Mouse (Mus musculus) cerebellum, adult 9-10 months (tissue): Measurements from ENCODE around the gene Snai3.

Experiments
- DNase-seq: peaks from one replicate; pipeline ENCODE4 v3.0.0; 2022

The Snai3 gene

GRCm38 (mm10) chr8:122459218-122459900 is 1.2 kb downstream of the Snai3 start:
- no peak for DNase-seq

- no peak for DNase-seq
These were observed 3.4 kb downstream of the Snai3 start for GRCm38 (mm10) chr8:122457171-122457570.

DNA sequence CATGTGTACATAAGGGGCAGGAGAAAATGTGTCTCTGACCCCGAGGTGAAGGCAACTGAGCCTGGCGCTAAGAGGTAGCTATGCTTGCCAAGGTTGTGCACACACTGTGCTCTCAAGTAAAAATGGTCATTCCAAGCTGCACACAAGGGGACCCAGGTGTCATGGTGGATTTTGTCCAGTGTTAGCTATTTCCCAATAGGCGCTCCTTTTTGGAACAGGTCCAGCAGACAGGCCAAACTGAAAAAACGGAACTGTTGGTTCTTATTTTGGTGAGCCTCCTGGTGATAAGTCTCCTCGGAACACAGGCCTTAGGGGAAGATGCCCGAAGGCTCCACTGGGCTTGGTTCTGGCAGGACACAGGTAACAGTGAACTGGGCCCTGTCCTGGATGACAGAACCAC is 6.1 kb downstream of the Snai3 start:
- DNase-seq, result no peak

- no peak for DNase-seq
These were observed 8.4 kb downstream of the Snai3 start for GRCm38 (mm10) chr8:122452154-122452553.

- no peak for DNase-seq
These were observed 9.3 kb downstream of the Snai3 start for GRCm38 (mm10) chr8:122451161-122451703.

- no peak for DNase-seq
These were observed 15.3 kb downstream of the Snai3 start for GRCm38 (mm10) chr8:122445203-122445602.

DNA sequence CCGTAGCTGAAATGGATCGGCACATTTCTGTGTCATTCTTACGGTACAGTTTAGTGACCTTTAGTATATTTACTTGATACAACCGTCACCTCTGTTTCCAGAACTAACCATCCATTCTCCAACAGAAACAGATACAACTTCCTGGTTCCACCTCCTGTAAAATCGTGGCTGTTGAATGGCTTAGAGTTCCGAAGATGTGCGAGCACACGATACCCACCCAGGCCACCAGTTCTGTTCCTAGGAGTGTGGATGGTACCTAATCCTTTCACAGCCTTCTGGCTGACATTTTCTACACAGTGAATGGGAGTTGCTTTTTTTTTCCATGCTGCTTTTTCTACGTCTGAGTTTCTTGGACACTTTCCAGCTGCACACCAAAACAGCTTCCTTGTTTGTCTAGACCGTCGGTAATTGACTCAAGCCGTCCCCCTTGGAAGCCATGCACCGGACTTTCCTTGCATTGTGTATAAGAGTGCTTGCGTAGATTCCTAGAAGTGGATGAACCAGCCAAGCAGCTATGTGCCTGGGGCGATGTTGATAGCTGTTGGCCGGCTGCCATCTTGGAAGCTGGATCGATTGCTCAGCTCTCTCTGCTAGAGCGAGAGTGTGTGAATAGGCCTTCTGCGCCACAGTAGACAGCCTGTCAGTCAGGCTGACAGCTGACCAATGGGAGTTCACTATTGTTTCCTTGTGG is 16.3 kb downstream of the Snai3 start:
- DNase-seq, result peak; percentile 84

GRCm38 (mm10) chr8:122443262-122444006 is 17.1 kb downstream of the Snai3 start, which contains the start of gene Mvd:
TSS of gene Mvd (minus strand) at chr8:122443422.
- DNase-seq, result peak; percentile 100

GRCm38 (mm10) chr8:122442781-122443180 is 17.8 kb downstream of the Snai3 start:
- DNase-seq, result no peak

GRCm38 (mm10) chr8:122442356-122442755 is 18.2 kb downstream of the Snai3 start:
- DNase-seq, result no peak

DNA sequence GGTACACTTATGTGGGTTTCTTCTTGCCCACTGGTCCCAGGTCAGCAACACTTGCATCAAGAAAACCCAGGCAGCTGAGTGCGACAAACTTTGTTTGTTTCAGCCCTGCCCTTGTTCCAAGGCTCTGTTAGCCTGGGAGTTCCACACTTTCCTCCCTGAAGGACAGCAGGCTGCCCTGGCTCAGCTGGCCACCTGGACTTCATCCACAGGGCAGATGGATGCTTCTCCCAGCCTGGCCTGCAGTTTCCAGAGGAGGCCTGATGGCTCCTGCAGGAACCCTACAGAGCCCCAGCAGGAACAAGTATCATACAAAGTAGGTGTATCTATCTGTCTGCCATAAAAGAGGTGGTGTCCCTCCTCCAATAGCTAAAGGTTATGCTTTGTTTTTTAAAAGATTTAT is 19.2 kb downstream of the Snai3 start:
- DNase-seq, result peak; percentile 48

GRCm38 (mm10) chr8:122439336-122439735 is 21.2 kb downstream of the Snai3 start:
- peak; percentile 87 for DNase-seq

DNA sequence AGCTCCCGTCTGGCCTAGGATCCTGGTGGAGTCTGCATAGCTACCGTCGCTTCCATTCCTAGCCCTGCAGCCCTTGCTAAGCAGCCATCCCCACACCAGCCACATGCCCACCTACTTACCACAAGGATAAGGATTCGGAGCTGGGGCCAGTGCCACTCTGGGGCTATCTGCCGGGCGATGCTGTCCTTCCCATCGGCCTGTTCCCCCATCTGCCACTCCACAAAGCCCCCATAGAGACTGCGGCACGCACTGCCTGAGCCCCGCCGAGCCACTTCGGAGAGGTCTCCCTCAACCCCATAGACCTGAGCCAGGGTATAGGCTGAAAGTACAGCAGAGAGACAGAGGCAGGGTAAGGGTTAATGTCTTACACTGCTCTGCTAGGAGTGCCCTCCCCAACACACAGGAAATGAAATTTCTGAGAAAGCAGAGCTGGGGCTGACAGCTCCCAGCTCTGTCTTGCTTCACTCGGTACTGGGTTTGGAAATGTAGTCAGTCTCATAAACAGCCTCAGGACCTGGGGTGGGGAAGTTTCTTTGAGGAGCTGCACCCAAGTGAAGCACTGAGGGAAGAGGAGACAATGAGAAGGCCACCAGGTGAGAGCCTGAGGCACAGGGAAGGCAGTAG is 22.7 kb downstream of the Snai3 start:
- no peak for DNase-seq

DNA sequence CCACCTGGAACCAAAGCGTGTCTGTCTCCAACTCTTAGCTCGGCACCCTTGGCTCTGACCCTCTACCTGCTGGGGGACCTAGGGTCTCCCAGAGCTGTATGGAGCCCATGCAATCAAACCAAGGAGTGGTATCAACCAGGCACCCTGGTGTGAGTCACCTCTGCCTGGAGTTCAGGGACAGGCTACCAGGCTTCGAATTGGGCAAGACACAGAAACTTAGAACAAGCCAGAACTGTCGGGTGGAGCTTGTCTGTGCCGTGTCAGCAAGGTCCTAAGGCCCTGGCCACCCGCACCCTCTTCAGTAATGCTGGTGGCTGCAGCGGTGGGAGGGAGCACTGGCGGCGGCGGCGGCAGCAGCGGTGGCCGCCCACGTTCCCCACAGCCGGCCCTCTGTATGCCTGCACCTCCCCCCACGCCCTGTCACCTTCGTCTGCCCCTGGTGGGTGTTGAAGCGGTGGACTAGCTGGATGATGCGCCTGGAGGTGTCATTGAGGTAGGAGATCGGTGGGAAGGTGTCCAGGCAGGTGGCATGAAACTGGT is 23.9 kb downstream of the Snai3 start:
- DNase-seq, result no peak

- DNase-seq, result no peak
These were observed 24.4 kb downstream of the Snai3 start for GRCm38 (mm10) chr8:122436146-122436545.

DNA sequence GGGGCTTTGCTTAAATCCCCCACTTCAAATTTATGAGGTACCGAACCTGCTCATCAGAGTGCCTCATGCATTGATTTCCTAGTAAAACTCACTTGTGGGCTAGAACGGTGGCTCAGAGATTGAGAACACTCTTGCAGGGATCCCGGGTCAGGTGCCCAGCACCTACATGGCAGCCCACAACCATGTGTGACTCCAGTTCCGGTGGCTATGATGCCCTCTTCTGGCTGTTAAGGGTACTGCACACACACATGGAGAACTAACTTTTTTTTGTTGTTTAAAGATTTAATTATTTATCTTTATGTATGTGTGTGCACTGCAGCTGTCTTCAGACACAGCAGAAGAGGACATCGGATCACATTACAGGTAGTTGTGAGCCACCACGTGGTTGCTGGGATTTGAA is 25.2 kb downstream of the Snai3 start:
- DNase-seq, result no peak

DNA sequence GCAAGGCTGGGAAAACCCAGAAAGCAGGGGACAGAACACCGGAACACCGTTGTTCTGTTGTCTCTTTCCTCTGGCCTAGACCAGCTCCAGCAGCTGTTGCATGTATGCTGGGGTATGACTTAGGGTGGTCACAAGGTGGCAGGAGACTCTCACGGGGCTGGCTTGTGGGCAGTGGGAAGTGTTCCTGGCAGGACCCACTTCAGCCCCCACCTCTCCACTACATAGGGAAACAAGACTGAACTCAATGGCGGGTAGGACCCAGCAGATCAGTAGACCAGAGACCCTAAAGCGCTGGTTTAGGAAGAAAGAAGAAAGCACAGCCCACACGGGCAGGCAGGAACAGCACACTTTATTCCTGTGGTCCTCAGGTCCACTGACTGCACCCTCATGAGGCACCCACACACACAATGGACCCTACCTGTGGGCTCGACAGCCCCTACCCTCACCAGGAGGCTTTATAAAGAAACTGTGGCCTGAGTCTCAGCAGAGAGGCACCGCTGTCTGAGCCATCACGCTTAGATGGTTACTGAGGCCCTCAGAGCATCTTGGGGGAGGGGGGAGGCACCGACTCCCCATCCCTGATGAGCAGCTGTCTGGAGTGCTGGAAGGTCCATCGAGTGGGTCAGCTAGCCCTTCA is 27.1 kb downstream of the Snai3 start:
- no peak for DNase-seq

DNA sequence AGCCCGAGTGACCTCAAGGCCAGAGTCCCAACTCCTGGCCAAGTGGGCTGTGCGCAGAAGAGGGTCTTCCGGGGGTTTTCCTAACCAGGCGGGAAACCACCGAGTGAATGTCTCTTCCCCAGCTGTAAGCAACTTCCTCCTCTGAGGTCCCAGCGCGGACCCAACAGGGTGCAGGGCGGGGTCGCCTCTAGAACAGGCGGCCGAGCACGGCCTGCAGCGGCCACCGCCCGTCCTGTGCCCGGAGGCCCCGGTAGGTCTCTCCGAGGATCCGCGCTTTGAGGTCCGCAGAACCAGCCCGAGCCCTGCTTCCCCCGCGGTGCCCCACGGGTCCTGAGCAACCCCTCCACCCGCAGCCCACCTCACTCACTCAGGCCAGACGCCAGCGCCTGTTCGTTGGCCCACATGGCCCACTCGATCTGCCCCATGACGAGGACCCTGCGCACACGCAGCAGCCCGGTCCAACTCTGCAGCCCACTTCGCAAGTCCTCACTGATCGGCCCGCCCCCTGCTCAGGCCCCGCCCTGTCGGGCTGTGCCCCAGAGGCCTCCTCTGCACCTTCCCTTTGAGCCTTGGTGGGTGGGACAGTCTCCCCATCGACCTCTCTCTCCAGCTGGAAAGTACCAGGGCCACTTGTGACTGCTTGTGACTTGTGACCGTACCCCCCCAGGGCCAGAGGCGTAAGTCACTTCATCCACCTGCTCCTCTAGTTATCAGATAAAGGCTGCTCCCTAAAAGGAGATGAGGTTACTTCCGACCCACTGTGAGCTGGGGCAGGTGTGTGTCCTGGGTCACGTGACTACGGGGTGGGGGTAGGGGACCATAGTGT is 27.9 kb downstream of the Snai3 start, which contains the start of gene Cyba:
Gene Cyba (minus strand): TSS at position 488 of the 826 bp plus-strand sequence.
- DNase-seq, result no peak

DNA sequence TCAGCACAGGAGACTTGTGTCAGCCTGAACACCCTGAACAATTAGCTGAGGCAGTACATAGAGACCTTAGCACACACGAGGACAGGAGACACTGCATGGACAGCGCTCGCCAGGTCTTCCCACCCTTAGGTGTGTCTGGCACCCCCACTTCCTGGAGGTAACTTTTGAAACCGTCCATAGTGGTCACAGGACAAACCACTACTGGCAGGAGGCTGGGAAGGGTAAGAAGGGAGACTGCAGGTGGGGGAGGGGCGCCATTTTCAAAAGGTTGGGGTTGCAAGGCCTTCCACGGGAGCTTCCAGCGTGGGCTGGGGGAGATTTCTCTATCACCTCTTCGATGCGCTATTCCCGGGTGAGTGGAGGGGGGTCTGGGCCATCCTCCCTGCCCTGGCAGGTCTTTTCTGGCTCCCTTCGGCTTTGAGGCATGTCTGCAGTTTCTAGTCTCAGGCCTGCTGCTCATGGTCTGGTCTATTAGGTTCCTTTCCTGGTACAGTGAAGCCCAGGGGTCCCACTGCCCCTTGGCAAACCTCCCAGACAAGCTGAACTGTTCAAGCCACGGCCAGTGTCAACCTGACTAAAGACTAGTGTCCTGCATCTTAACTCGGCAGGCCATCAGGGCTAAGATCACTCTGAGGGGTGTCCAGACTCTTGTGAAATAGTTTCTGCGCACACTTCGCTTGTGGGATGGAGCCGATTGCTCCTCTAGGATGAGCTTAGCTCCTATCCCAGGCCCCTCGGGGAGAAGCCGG is 28.7 kb downstream of the Snai3 start:
- DNase-seq, result no peak

DNA sequence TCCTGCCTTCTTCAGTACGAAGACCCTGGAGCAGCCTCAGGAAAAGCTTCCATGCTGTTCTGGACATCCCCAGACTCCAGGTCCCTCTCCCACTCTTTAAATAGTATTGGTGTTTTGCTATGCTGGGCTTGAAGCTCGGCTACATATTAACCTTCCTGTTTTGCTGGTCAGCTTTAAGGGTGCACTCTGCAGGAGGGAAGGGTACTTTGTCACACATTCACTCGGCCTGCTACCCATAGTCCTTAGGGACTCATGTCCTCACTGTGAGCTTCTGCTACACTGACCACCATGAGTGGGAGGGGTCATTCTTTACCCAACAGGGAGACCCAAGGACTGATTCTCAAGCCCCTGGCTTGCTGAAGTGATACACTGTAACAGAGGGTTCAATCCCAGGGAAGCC is 29.9 kb downstream of the Snai3 start:
- DNase-seq, result no peak
